Mouse (Mus musculus): Measurements from ENCODE around the gene Dscam. TPM values are rescaled to one million over a fixed set of nuclear protein-coding genes. Genes with fewer than 3 reads are reported as not detected.
A peak's percentile ranks its signal among the peaks of the same experiment; 100 is the strongest.

Gene Dscam
- polyA plus RNA-seq, 1 experiment: 0.13 TPM

- no peak overlapping the region for H3K4me3 ChIP-seq (ENCODE audit: low read depth, low read length)
- no peak overlapping the region for H3K9ac ChIP-seq (ENCODE audit: low read depth, poor library complexity, severe bottlenecking)
- TF ChIP-seq POLR2A (IDR thresholded peaks at IDR 0.05; ENCODE audit: insufficient read depth, low read length) (no peak), EP300 (IDR thresholded peaks at IDR 0.05; ENCODE audit: insufficient read depth, low read depth, low read length) (no peak), CTCF (IDR thresholded peaks at IDR 0.05; ENCODE audit: low read depth, low read length) (no peak)
- H3K27me3 ChIP-seq (ENCODE audit: control insufficient read depth, insufficient read depth, low read length, poor library complexity, severe bottlenecking): no peaks in the 10 kb centered on the region
- no peak overlapping the region for H3K27ac ChIP-seq (ENCODE audit: insufficient read depth, low read length)
- no peaks in the 10 kb centered on the region for H3K36me3 ChIP-seq (ENCODE audit: control insufficient read depth, insufficient read depth, low read length, poor library complexity, severe bottlenecking)
- H3K9me3 ChIP-seq (replicated peaks; ENCODE audit: control insufficient read depth, insufficient read depth, low read length, poor library complexity, severe bottlenecking): no peaks in the 10 kb centered on the region
- H3K4me1 ChIP-seq (ENCODE audit: control insufficient read depth, insufficient read depth, low read length): no peaks in the 10 kb centered on the region
Measured at GRCm38 (mm10) chr16:96723066-96723669, 447.4 kb downstream of the Dscam start.

- H3K9me3 ChIP-seq (replicated peaks; ENCODE audit: control insufficient read depth, insufficient read depth, low read length, poor library complexity, severe bottlenecking): no peaks in the 10 kb centered on the region
- H3K4me3 ChIP-seq (ENCODE audit: low read depth, low read length): no peak overlapping the region
- TF ChIP-seq POLR2A (IDR thresholded peaks at IDR 0.05; ENCODE audit: insufficient read depth, low read length) (no peak), EP300 (IDR thresholded peaks at IDR 0.05; ENCODE audit: insufficient read depth, low read depth, low read length) (no peak), CTCF (IDR thresholded peaks at IDR 0.05; ENCODE audit: low read depth, low read length) (no peak)
- H3K4me1 ChIP-seq (ENCODE audit: control insufficient read depth, insufficient read depth, low read length): no peaks in the 10 kb centered on the region
- H3K27me3 ChIP-seq (ENCODE audit: control insufficient read depth, insufficient read depth, low read length, poor library complexity, severe bottlenecking): no peaks in the 10 kb centered on the region
- no peak overlapping the region for H3K27ac ChIP-seq (ENCODE audit: insufficient read depth, low read length)
- H3K36me3 ChIP-seq (ENCODE audit: control insufficient read depth, insufficient read depth, low read length, poor library complexity, severe bottlenecking): no peaks in the 10 kb centered on the region
- H3K9ac ChIP-seq (ENCODE audit: low read depth, poor library complexity, severe bottlenecking): no peak overlapping the region
Measured at GRCm38 (mm10) chr16:96722135-96722534, 448.4 kb downstream of the Dscam start.

GRCm38 (mm10) chr16:96721241-96721640, 449.3 kb downstream of the Dscam start:
- no peak overlapping the region for H3K9ac ChIP-seq (ENCODE audit: low read depth, poor library complexity, severe bottlenecking)
- no peaks in the 10 kb centered on the region for H3K4me1 ChIP-seq (ENCODE audit: control insufficient read depth, insufficient read depth, low read length)
- no peak overlapping the region for H3K27ac ChIP-seq (ENCODE audit: insufficient read depth, low read length)
- H3K36me3 ChIP-seq (ENCODE audit: control insufficient read depth, insufficient read depth, low read length, poor library complexity, severe bottlenecking): no peaks in the 10 kb centered on the region
- no peak overlapping the region for H3K4me3 ChIP-seq (ENCODE audit: low read depth, low read length)
- H3K9me3 ChIP-seq (replicated peaks; ENCODE audit: control insufficient read depth, insufficient read depth, low read length, poor library complexity, severe bottlenecking): no peaks in the 10 kb centered on the region
- no peak for TF ChIP-seq CTCF (IDR thresholded peaks at IDR 0.05; ENCODE audit: low read depth, low read length)
- H3K27me3 ChIP-seq (ENCODE audit: control insufficient read depth, insufficient read depth, low read length, poor library complexity, severe bottlenecking): no peaks in the 10 kb centered on the region

- Histone ChIP-seq H3K27ac (ENCODE audit: insufficient read depth, low read length) (no peak overlapping the region), H3K27me3 (ENCODE audit: control insufficient read depth, insufficient read depth, low read length, poor library complexity, severe bottlenecking) (no peaks in the 10 kb centered on the region), H3K36me3 (ENCODE audit: control insufficient read depth, insufficient read depth, low read length, poor library complexity, severe bottlenecking) (no peaks in the 10 kb centered on the region), H3K4me1 (ENCODE audit: control insufficient read depth, insufficient read depth, low read length) (no peaks in the 10 kb centered on the region), H3K9ac (ENCODE audit: low read depth, poor library complexity, severe bottlenecking) (no peak overlapping the region), H3K4me3 (ENCODE audit: low read depth, low read length) (no peak overlapping the region), H3K9me3 (replicated peaks; ENCODE audit: control insufficient read depth, insufficient read depth, low read length, poor library complexity, severe bottlenecking) (no peaks in the 10 kb centered on the region)
- TF ChIP-seq CTCF (IDR thresholded peaks at IDR 0.05; ENCODE audit: low read depth, low read length) (no peak), EP300 (IDR thresholded peaks at IDR 0.05; ENCODE audit: insufficient read depth, low read depth, low read length) (no peak), POLR2A (IDR thresholded peaks at IDR 0.05; ENCODE audit: insufficient read depth, low read length) (no peak)
Measured at GRCm38 (mm10) chr16:96720666-96721065, 449.9 kb downstream of the Dscam start.

DNA sequence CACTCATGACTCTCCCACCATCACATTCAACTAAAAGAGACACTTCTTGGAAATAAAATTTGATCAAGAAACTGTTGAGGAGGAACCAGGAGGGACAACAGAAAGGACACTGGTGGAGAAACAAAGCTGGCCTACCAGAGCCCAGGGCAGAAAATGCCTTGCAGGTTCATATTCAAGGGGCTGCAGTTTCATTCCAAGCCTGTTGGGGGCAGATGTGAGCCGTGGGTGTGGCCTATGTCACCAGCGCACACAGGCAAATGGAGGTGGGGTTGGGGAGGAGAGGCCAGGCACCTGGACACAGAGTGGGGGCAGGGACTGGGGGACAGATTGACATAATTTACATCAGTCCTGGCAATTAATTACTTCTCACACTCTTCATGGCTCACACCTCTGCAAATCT, 452.3 kb downstream of the Dscam start:
- no peaks in the 10 kb centered on the region for H3K4me1 ChIP-seq (ENCODE audit: control insufficient read depth, insufficient read depth, low read length)
- H3K27ac ChIP-seq (ENCODE audit: insufficient read depth, low read length): no peak overlapping the region
- TF ChIP-seq CTCF (IDR thresholded peaks at IDR 0.05; ENCODE audit: low read depth, low read length) (peak; percentile 70), POLR2A (IDR thresholded peaks at IDR 0.05; ENCODE audit: insufficient read depth, low read length) (no peak)
- H3K9me3 ChIP-seq (replicated peaks; ENCODE audit: control insufficient read depth, insufficient read depth, low read length, poor library complexity, severe bottlenecking): no peaks in the 10 kb centered on the region
- H3K9ac ChIP-seq (ENCODE audit: low read depth, poor library complexity, severe bottlenecking): no peak overlapping the region
- no peaks in the 10 kb centered on the region for H3K27me3 ChIP-seq (ENCODE audit: control insufficient read depth, insufficient read depth, low read length, poor library complexity, severe bottlenecking)
- no peak overlapping the region for H3K4me3 ChIP-seq (ENCODE audit: low read depth, low read length)
- H3K36me3 ChIP-seq (ENCODE audit: control insufficient read depth, insufficient read depth, low read length, poor library complexity, severe bottlenecking): no peaks in the 10 kb centered on the region

GRCm38 (mm10) chr16:96716633-96717032, 453.9 kb downstream of the Dscam start:
- Histone ChIP-seq H3K4me3 (ENCODE audit: low read depth, low read length) (no peak overlapping the region), H3K27me3 (ENCODE audit: control insufficient read depth, insufficient read depth, low read length, poor library complexity, severe bottlenecking) (no peaks in the 10 kb centered on the region), H3K9ac (ENCODE audit: low read depth, poor library complexity, severe bottlenecking) (no peak overlapping the region), H3K4me1 (ENCODE audit: control insufficient read depth, insufficient read depth, low read length) (no peaks in the 10 kb centered on the region), H3K9me3 (replicated peaks; ENCODE audit: control insufficient read depth, insufficient read depth, low read length, poor library complexity, severe bottlenecking) (no peaks in the 10 kb centered on the region), H3K27ac (ENCODE audit: insufficient read depth, low read length) (no peak overlapping the region), H3K36me3 (ENCODE audit: control insufficient read depth, insufficient read depth, low read length, poor library complexity, severe bottlenecking) (no peaks in the 10 kb centered on the region)
- TF ChIP-seq POLR2A (IDR thresholded peaks at IDR 0.05; ENCODE audit: insufficient read depth, low read length) (no peak), EP300 (IDR thresholded peaks at IDR 0.05; ENCODE audit: insufficient read depth, low read depth, low read length) (no peak), CTCF (IDR thresholded peaks at IDR 0.05; ENCODE audit: low read depth, low read length) (no peak)
